Mouse (Mus musculus) G1E (cell line): ENCODE results near the gene Fam71b. TPM values are rescaled to one million over a fixed set of nuclear protein-coding genes. Genes with fewer than 3 reads are reported as not detected.
A peak's percentile ranks its signal among the peaks of the same experiment; 100 is the strongest.

Experiments
- ATAC-seq: 2 replicates; pipeline ENCODE4 v1.8.0; 2016; ENCODE audit warnings: mild to moderate bottlenecking; ENCODE audit not compliant: insufficient number of reproducible peaks, poor library complexity, low FRiP score, severe bottlenecking; ENCODE audit errors: extremely low read depth
- DNase-seq: peaks from one replicate; pipeline ENCODE4 v3.0.0; 2012; ENCODE audit warnings: low spot score
- H3K27me3 ChIP-seq: 2 replicates; pipeline ENCODE4 v1.6.1; 2012; ENCODE audit warnings: mild to moderate bottlenecking, low read length, inconsistent platforms; ENCODE audit not compliant: insufficient read depth
- H3K36me3 ChIP-seq: replicated peaks from 2 replicates; pipeline ENCODE3; 2012; ENCODE audit warnings: mild to moderate bottlenecking, inconsistent platforms
- H3K4me1 ChIP-seq: 2 replicates; pipeline ENCODE4 v1.6.1; 2012; ENCODE audit warnings: low read depth, low read length, inconsistent platforms, mixed read lengths; ENCODE audit not compliant: insufficient read depth
- H3K4me3 ChIP-seq: 2 replicates; pipeline ENCODE4 v1.5.1; 2012; ENCODE audit warnings: low read depth, mild to moderate bottlenecking, inconsistent platforms, low read length, moderate library complexity, mixed read lengths
- H3K9me3 ChIP-seq: replicated peaks from 2 replicates; pipeline ENCODE4 v1.6.1; 2012; ENCODE audit warnings: inconsistent platforms
- CTCF ChIP-seq: IDR thresholded peaks from 2 replicates; pipeline ENCODE4 v1.5.1; 2012; ENCODE audit warnings: low read depth, low read length, inconsistent platforms, mixed read lengths
- GATA1 ChIP-seq: IDR thresholded peaks from 2 replicates; pipeline ENCODE4 v1.6.1; 2012; ENCODE audit warnings: borderline replicate concordance, low read length, inconsistent platforms, mixed read lengths
- GATA2 ChIP-seq: IDR thresholded peaks from 2 replicates; pipeline ENCODE4 v1.6.1; 2012; ENCODE audit warnings: low read depth, low read length, inconsistent platforms, borderline replicate concordance
- POLR2AphosphoS5 ChIP-seq: IDR thresholded peaks from 2 replicates; pipeline ENCODE4 v1.6.1; 2012; ENCODE audit warnings: low read depth, low read length, inconsistent platforms; ENCODE audit not compliant: insufficient replicate concordance
- TAL1 ChIP-seq: conservative IDR thresholded peaks from 2 replicates; pipeline ENCODE4 v1.6.1; 2012; ENCODE audit warnings: low read depth, low read length, inconsistent platforms, mixed read lengths
- polyA plus RNA-seq: library from polyadenylated mRNA; stranded (reverse); fragments of >175 nt; gene quantifications from 2 replicates; pipeline ENCODE4 v1.2.3, GENCODE M21; 2012
- total RNA-seq, 2 experiments: library from RNA; stranded (forward) in 1 of 2; stranded (reverse) in 1 of 2; fragments of 200-1000 nt in 1 of 2; fragments of >200 nt in 1 of 2; fragmentation: Nextera tagmentation in 1 of 2; gene quantifications; 2 replicates each; pipeline ENCODE4 v1.2.3; 2014 to 2017

The Fam71b gene
- total and polyA plus RNA-seq, 3 experiments: 0.49 TPM; not detected in 2

DNA sequence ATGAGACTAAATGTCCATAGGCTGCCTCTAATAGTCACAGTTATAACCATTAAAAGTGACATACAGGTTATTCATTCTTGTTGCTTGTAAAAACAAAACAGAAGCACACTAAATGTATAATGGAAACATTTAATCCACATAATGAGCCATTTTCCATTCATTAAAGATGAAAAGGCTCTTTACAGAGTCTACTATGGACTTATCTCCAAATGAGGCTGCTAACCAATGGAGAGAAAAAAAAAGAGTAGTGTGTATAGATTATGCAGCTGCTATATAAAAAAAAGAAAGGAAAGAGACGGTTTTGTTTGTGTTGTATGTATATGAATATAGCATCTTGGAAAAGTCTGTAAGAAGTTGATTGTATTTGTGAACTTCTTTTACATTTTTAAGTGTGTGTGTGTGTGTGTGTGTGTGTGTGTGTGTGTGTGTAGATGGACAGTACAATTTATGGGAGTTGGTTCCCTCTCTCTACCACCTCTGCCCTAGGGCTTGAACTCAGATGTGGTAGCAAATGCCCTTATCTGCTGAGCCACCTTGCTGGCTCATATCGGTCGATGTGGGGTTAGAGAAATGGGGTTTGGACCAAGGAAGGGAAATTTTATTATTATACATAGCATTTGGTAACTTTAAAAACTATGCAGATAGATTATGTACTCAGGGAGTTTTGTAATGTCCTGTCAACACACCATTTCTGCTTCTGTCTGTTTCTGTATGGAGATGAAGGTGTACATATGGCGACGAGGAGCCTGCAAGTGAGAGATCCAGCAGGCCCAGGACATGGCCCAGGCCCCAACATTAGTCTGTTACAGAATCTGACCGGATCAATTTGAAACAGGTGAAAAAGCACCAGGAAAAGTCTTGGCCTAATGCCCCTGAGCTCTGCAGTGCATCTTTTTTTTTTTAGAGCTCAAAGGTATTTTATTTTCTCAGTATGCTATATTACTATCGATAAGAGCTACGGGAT lies 18.3 kb upstream of the Fam71b start:
- peaks cover 8% of the 10 kb centered on the region for H3K27me3 ChIP-seq
- no peak for TF ChIP-seq GATA2
- TF ChIP-seq GATA1: no peak
- TF ChIP-seq TAL1: no peak
- TF ChIP-seq POLR2AphosphoS5: no peak
- no peak for TF ChIP-seq CTCF
- no peaks in the 10 kb centered on the region for H3K4me1 ChIP-seq
- no peak overlapping the region for H3K4me3 ChIP-seq
- DNase-seq: no peak
- peak; percentile 28; the same call in 1 of the 2 replicates for ATAC-seq
- no peaks in the 10 kb centered on the region for H3K9me3 ChIP-seq
- no peaks in the 10 kb centered on the region for H3K36me3 ChIP-seq

DNA sequence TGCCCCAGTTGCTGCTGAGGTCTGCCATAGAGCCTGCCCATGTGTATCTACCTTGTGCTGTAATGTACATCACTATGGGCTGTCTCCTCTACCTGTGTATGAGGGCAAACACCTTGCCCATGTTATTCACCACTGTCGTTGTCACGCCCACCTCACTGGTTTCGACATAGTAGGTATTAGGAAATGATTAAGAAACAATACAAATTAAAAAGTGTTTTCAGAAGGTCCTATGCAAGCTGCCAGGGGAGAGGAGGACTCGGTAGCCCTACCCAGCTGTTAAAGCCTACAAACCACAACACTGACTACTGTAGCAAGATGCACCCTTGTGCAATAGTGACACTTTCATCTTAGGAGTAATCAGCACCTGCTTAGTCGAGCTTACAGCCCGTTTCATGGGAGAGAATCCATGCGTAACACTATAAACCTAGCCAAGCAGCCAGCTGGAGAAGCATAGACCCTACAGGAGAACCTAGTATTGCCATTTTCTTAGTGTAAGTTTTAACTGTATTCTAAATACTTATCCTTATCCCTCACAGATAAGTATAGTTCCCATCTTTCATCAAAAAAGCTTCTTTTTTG lies 16.2 kb upstream of the Fam71b start:
- no peaks in the 10 kb centered on the region for H3K9me3 ChIP-seq
- no peak for DNase-seq
- TF ChIP-seq CTCF (no peak), TAL1 (no peak), GATA1 (no peak), POLR2AphosphoS5 (no peak), GATA2 (no peak)
- no peak for ATAC-seq
- H3K4me3 ChIP-seq: no peak overlapping the region
- H3K36me3 ChIP-seq: no peaks in the 10 kb centered on the region
- no peaks in the 10 kb centered on the region for H3K4me1 ChIP-seq
- peaks cover under 1% of the 10 kb centered on the region for H3K27me3 ChIP-seq

DNA sequence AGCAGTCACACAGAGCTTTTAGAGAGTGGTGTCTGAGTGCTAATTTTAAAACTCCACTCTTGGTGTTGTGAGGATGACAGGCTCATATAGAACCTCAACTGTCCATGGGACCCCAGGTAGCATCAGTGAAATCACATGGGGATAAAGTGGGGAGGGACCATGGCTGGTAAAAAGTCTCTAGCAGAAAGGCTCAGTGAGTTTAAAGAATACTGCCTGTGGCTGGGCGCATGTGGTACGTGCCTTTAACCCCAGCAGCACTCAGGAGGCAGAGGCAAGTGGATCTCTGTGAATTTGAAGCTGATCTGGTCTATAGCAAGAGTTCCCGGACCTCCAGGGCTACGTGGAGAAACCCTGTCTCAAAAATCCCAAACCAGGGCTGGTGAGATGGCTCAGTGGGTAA lies 13.9 kb upstream of the Fam71b start:
- Histone ChIP-seq H3K4me3 (no peak overlapping the region), H3K4me1 (no peaks in the 10 kb centered on the region), H3K9me3 (no peaks in the 10 kb centered on the region), H3K36me3 (no peaks in the 10 kb centered on the region), H3K27me3 (no peaks in the 10 kb centered on the region; the same call in none of the 2 replicates)
- ATAC-seq (no peak), DNase-seq (no peak)
- TF ChIP-seq CTCF: no peak
- TF ChIP-seq POLR2AphosphoS5: no peak
- no peak for TF ChIP-seq TAL1
- TF ChIP-seq GATA2: no peak
- TF ChIP-seq GATA1: no peak

DNA sequence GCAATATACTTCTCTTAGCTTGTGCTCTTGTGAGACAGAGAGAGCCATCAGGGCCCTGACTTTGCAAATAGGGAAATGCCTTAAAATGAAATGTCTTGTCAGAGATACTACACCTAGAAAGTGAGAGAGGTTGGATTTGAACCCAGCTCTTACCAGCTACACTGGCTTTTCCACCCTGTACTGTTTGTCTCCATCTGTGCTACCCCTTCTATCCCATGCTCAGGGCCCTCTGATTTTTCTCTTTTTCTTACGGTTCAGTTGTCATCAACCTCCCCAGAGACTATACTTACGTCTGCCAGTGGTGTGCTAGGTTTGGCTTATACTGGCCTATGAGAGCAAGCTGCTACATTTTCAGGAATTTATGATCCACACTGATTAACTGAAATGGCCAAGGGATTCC lies 11.4 kb upstream of the Fam71b start:
- ATAC-seq (no peak), DNase-seq (no peak)
- Histone ChIP-seq H3K9me3 (no peaks in the 10 kb centered on the region), H3K4me3 (no peak overlapping the region), H3K4me1 (no peaks in the 10 kb centered on the region), H3K27me3 (no peaks in the 10 kb centered on the region; the same call in none of the 2 replicates), H3K36me3 (no peaks in the 10 kb centered on the region)
- no peak for TF ChIP-seq TAL1

DNA sequence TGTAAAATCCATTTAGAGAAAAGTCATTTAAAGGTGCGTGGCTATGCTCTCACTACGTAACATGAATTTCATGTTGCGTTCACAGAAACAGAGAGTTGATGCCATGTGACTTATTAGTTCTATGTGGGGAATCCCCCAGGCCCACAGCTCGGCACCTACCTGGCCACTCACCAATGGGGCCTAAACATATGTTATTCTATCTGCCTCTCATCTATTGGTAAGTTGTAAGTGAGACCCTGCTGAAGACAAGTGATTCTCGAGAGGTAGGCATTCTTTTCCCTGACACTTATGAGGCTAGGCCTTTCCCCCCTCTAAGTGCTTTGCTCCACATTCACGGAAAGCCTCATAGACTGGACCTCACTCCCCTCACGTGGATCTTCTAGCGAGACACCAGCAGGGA lies 9.8 kb upstream of the Fam71b start:
- Histone ChIP-seq H3K9me3 (no peaks in the 10 kb centered on the region), H3K4me1 (no peaks in the 10 kb centered on the region), H3K4me3 (no peak overlapping the region), H3K27me3 (no peaks in the 10 kb centered on the region; the same call in none of the 2 replicates), H3K36me3 (no peaks in the 10 kb centered on the region)
- TF ChIP-seq GATA2 (no peak), POLR2AphosphoS5 (no peak), TAL1 (no peak), CTCF (no peak), GATA1 (no peak)
- no peak for DNase-seq
- ATAC-seq: no peak

DNA sequence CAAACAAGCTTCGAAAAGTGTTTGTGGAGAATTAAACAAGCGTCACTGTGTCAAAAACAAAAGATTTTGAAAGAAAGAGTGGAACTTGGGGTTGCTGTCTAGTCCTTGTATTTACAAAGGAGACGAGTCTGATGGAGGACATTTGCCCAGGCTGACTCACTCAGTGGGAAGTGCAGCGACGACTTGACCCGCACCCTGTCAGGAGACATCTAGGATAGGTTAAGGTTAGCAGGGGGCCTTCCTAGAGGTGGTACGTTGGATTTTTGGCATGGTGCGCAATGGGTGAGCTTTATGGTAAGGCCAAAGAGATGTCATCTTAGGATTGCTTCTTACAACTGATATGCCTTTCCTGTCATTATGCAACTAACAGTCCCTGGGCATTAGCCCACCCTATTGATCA lies 9.3 kb upstream of the Fam71b start:
- no peak overlapping the region for H3K4me3 ChIP-seq

More for the DNA sequence above, 9.3 kb upstream of the Fam71b start:
- H3K27me3 ChIP-seq: no peaks in the 10 kb centered on the region; the same call in none of the 2 replicates
- TF ChIP-seq CTCF (no peak), GATA1 (no peak), TAL1 (no peak), POLR2AphosphoS5 (no peak), GATA2 (no peak)
- DNase-seq (no peak), ATAC-seq (no peak)
- H3K9me3 ChIP-seq: no peaks in the 10 kb centered on the region
- H3K36me3 ChIP-seq: no peaks in the 10 kb centered on the region
- no peaks in the 10 kb centered on the region for H3K4me1 ChIP-seq
